ENCODE assay signal across 9 mouse cellular contexts in genomic region chr2:79379087-79380041, GRCm38 (mm10).
A peak's percentile ranks its signal among the peaks of the same experiment; 100 is the strongest.
DNase-seq lines count a peak whose midpoint lies in the region; ATAC-seq and TF ChIP-seq lines count a peak whose summit lies in the region.
"Had no signal": no experiment of that assay in that cellular context is flagged by ENCODE, and none has a peak within 500 bp of the region (broad histone marks: within the 10 kb centered on the region; RNA-seq: fewer than 3 reads in every experiment).

No protein-coding gene starts in this region.

- DNase-seq in ES-CJ7 (ENCODE audit: low read depth, low spot score) = peak; percentile 61
- DNase-seq in embryo, embryonic 10 days (ENCODE audit: low spot score) = peak; percentile 46
- peak; percentile 53 for DNase-seq in hindbrain, postnatal 0 days (ENCODE audit: low spot score)
- DNase-seq in midbrain, embryonic 11.5 days (ENCODE audit: low spot score, missing footprints) = peak; percentile 94
- no peak for DNase-seq in spleen, postnatal 4 days (ENCODE audit: low spot score in 2 of 2)
- no peak for DNase-seq in right cerebral cortex, postnatal 25 days
- DNase-seq in urinary bladder, postnatal 25 days (ENCODE audit: low spot score) = no peak
- DNase-seq: lung, postnatal 10 days had no signal

- TF ChIP-seq CTCF in hindbrain, postnatal 0 days (IDR thresholded peaks at IDR 0.05; ENCODE audit: low read depth) = peak; percentile 50

- no peaks in the 10 kb centered on the region for H3K27me3 ChIP-seq in hindbrain, postnatal 0 days (ENCODE audit: insufficient read depth, low read length)
- no peaks in the 10 kb centered on the region for H3K27me3 ChIP-seq in midbrain, embryonic 11.5 days (ENCODE audit: control insufficient read depth, insufficient read depth, low read length)

- no peak for ATAC-seq in hindbrain, postnatal 0 days
- ATAC-seq in midbrain, embryonic 11.5 days (ENCODE audit: low FRiP score) = peak; percentile 91
- ATAC-seq in frontal cortex, adult (ENCODE audit: low TSS enrichment) = no peak

- H3K27ac ChIP-seq in hindbrain, postnatal 0 days = 0 out of 2 replicates have a peak overlapping the region, but pooled peaks have one; percentile 11
- H3K27ac ChIP-seq in midbrain, embryonic 11.5 days (ENCODE audit: low read depth, low read length) = 0 out of 2 replicates have a peak overlapping the region, but pooled peaks have one; percentile 4

- peak overlapping the region; percentile 19; the same call in 1 of the 2 replicates for H3K4me2 ChIP-seq in hindbrain, postnatal 0 days (ENCODE audit: low read depth, low read length)
- H3K4me2 ChIP-seq in midbrain, embryonic 11.5 days = peak overlapping the region; percentile 10; the same call in 1 of the 2 replicates

- H3K9me3 ChIP-seq in hindbrain, postnatal 0 days (ENCODE audit: low read length) = no peaks in the 10 kb centered on the region
- H3K9me3 ChIP-seq in midbrain, embryonic 11.5 days (ENCODE audit: control insufficient read depth, low read length) = no peaks in the 10 kb centered on the region

- H3K36me3 ChIP-seq in hindbrain, postnatal 0 days (ENCODE audit: insufficient read depth, low read length) = no peaks in the 10 kb centered on the region
- no peaks in the 10 kb centered on the region for H3K36me3 ChIP-seq in midbrain, embryonic 11.5 days (ENCODE audit: control insufficient read depth, insufficient read depth, low read length)

- H3K4me1 ChIP-seq in hindbrain, postnatal 0 days (ENCODE audit: insufficient read depth, low read length) = peaks cover 5% of the 10 kb centered on the region; the same call in 1 of the 2 replicates
- H3K4me1 ChIP-seq in midbrain, embryonic 11.5 days (ENCODE audit: control insufficient read depth, insufficient read depth, low read length) = peaks cover 10% of the 10 kb centered on the region; the same call in 1 of the 2 replicates

- WGBS in hindbrain, postnatal 0 days = 20% methylated on average over 12 of the region's 12 CpGs
- 20% methylated on average over 12 of the region's 12 CpGs for WGBS in midbrain, embryonic 11.5 days

- H3K4me3 ChIP-seq in hindbrain, postnatal 0 days (ENCODE audit: low read length) = no peak overlapping the region
- H3K4me3 ChIP-seq in midbrain, embryonic 11.5 days (ENCODE audit: low read depth, low read length) = no peak overlapping the region

- no peak overlapping the region for H3K9ac ChIP-seq in hindbrain, postnatal 0 days (replicated peaks; ENCODE audit: low read length)
- H3K9ac ChIP-seq in midbrain, embryonic 11.5 days (ENCODE audit: low read length) = no peak overlapping the region

Comparison
In these comparisons a context has a peak if more than half of its experiments do, and no peak if none do; other contexts are left out.
1. DNase-seq: peak in ES-CJ7 (single experiment), embryo, embryonic 10 days (single experiment), hindbrain, postnatal 0 days (single experiment) and midbrain, embryonic 11.5 days (single experiment); none in spleen, postnatal 4 days (0 of 2), right cerebral cortex, postnatal 25 days (single experiment) and urinary bladder, postnatal 25 days (single experiment).